Mouse (Mus musculus) intestine, embryonic 15.5 days (tissue): Measurements from ENCODE around the gene Mdh1b. TPM values are rescaled to one million over a fixed set of nuclear protein-coding genes. Genes with fewer than 3 reads are reported as not detected.

Experiments
- ATAC-seq: fragments of 200-750 bp; cut with Nextera tagmentation; 2 replicates; pipeline ENCODE4 v1.8.0; 2017; ENCODE audit warnings: moderate TSS enrichment, moderate library complexity
- H3K27ac ChIP-seq: fragments of 300-500 bp; sonication (generic); 2 replicates; pipeline ENCODE4 v1.5.1; 2015; ENCODE audit warnings: mild to moderate bottlenecking, inconsistent platforms
- H3K27me3 ChIP-seq: fragments of 300-500 bp; sonication (generic); replicated peaks from 2 replicates; pipeline ENCODE4 v1.6.1; 2015; ENCODE audit warnings: inconsistent platforms
- H3K36me3 ChIP-seq: fragments of 300-500 bp; sonication (generic); 2 replicates; pipeline ENCODE4 v1.6.1; 2015; ENCODE audit warnings: inconsistent platforms
- H3K4me1 ChIP-seq: fragments of 300-500 bp; sonication (generic); replicated peaks from 2 replicates; pipeline ENCODE4 v1.6.1; 2015; ENCODE audit warnings: inconsistent platforms
- H3K4me2 ChIP-seq: fragments of 300-500 bp; sonication (generic); replicated peaks from 2 replicates; pipeline ENCODE4 v1.6.1; 2015; ENCODE audit warnings: mild to moderate bottlenecking, inconsistent platforms
- H3K4me3 ChIP-seq: fragments of 300-500 bp; sonication (generic); replicated peaks from 2 replicates; pipeline ENCODE4 v1.5.1; 2015; ENCODE audit warnings: inconsistent platforms
- H3K9ac ChIP-seq: fragments of 300-500 bp; sonication (generic); 2 replicates; pipeline ENCODE4 v1.6.1; 2015; ENCODE audit warnings: inconsistent platforms
- H3K9me3 ChIP-seq: fragments of 300-500 bp; sonication (generic); 2 replicates; pipeline ENCODE4 v1.6.1; 2016; ENCODE audit warnings: inconsistent platforms
- WGBS: fragments of 180-500 bp; shearing (Covaris S2); methylation state at CpG from one replicate; pipeline ENCODE4 v1.1.7; 2015; 5-methylcytosine and 5-hydroxymethylcytosine counted together
- polyA plus RNA-seq: library from polyadenylated mRNA; unstranded; fragments of >200 nt; fragmentation: Nextera tagmentation; extraction: Ambion mirVana; gene quantifications from 2 replicates; pipeline ENCODE4 v1.2.1, GENCODE M21; 2015

The Mdh1b gene
- polyA plus RNA-seq, 1 experiment from 2014 or later: not detected

- H3K27me3 ChIP-seq: no peaks in the 10 kb centered on the region
- no peaks in the 10 kb centered on the region for H3K9me3 ChIP-seq
- H3K4me3 ChIP-seq: no peak overlapping the region
- WGBS: 69% methylated on average over 3 of the region's 3 CpGs
- H3K9ac ChIP-seq: no peak overlapping the region
- H3K4me1 ChIP-seq: no peaks in the 10 kb centered on the region
- H3K36me3 ChIP-seq: no peaks in the 10 kb centered on the region
- H3K4me2 ChIP-seq: no peak overlapping the region
- no peak for ATAC-seq
- no peak overlapping the region for H3K27ac ChIP-seq
These were observed 21.2 kb downstream of the Mdh1b start for GRCm38 (mm10) chr1:63708876-63709275.

- no peaks in the 10 kb centered on the region for H3K4me1 ChIP-seq
- no peak overlapping the region for H3K27ac ChIP-seq
- no peak overlapping the region for H3K4me2 ChIP-seq
- H3K36me3 ChIP-seq: no peaks in the 10 kb centered on the region
- no peaks in the 10 kb centered on the region for H3K9me3 ChIP-seq
- no peaks in the 10 kb centered on the region for H3K27me3 ChIP-seq
- H3K4me3 ChIP-seq: no peak overlapping the region
- H3K9ac ChIP-seq: no peak overlapping the region
- ATAC-seq: 0 out of 2 replicates have a peak, but pooled peaks have one; percentile 53
- WGBS: 54% methylated on average over 5 of the region's 5 CpGs
These were observed 24.4 kb downstream of the Mdh1b start for GRCm38 (mm10) chr1:63705733-63706132.

- H3K27me3 ChIP-seq: no peaks in the 10 kb centered on the region
- ATAC-seq: no peak
- no peak overlapping the region for H3K4me3 ChIP-seq
- no peaks in the 10 kb centered on the region for H3K9me3 ChIP-seq
- 77% methylated on average over 3 of the region's 3 CpGs for WGBS
- no peaks in the 10 kb centered on the region for H3K4me1 ChIP-seq
- H3K4me2 ChIP-seq: no peak overlapping the region
- H3K9ac ChIP-seq: no peak overlapping the region
- no peak overlapping the region for H3K27ac ChIP-seq
- H3K36me3 ChIP-seq: no peaks in the 10 kb centered on the region
These were observed 33.3 kb downstream of the Mdh1b start for GRCm38 (mm10) chr1:63696861-63697260.

DNA sequence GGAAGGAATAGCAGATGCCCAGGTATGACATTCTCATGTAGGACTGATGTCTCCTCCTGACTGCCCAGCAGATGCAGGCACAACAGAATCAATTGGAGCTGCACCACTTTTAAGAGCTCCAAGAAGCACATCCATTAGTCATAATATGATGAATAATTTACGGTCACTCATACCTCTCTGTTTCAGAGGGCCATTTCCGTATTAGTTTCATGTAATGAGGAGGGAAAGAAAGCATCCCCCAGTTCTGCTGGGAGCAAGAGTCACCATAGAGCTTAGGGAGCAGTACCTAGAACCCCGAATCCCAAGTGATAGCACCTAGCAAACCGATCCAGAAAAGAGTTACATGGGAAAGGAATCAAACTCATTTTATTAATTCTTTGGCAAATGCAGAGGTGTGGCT lies 43.3 kb downstream of the Mdh1b start, which contains the start of gene Dytn:
Gene Dytn (minus strand): TSS at position 101 of the 400 bp plus-strand sequence.
- H3K4me3 ChIP-seq: no peak within 1 kb of the TSS

DNA sequence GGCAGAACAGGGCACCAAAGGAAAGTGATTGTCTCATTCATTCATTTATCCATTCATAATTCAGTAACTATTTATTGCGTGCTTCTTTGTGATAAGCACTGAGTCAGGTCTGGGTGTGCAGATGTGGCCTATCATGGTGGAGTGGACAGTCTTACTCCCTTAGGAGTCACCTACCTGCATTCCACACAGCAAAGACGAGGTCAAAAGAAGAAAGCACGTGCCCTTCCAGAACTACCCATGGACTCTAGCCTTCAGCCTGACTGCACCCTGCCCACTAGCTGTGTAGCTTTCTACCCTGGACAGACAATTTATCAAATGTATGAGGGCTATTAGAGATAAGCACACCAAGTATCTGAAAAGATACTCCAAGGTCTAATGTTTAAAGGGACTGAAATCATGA lies 54.1 kb downstream of the Mdh1b start:
- no peak overlapping the region for H3K4me3 ChIP-seq
- no peaks in the 10 kb centered on the region for H3K27me3 ChIP-seq
- WGBS: 68% methylated on average over 3 of the region's 3 CpGs
- no peak overlapping the region for H3K9ac ChIP-seq
- no peaks in the 10 kb centered on the region for H3K4me1 ChIP-seq
- H3K27ac ChIP-seq: no peak overlapping the region
- ATAC-seq: peak; percentile 70
- H3K36me3 ChIP-seq: no peaks in the 10 kb centered on the region
- no peaks in the 10 kb centered on the region for H3K9me3 ChIP-seq
- no peak overlapping the region for H3K4me2 ChIP-seq

More for the DNA sequence above, 43.3 kb downstream of the Mdh1b start, which contains the start of gene Dytn:
- no peaks in the 10 kb centered on the region for H3K36me3 ChIP-seq
- no peak for ATAC-seq
- WGBS: 84% methylated on average over 4 of the region's 4 CpGs
- no peak within 1 kb of the TSS for H3K4me2 ChIP-seq
- no peaks in the 10 kb centered on the region for H3K27me3 ChIP-seq
- H3K27ac ChIP-seq: no peak within 1 kb of the TSS
- H3K4me1 ChIP-seq: no peaks in the 10 kb centered on the region
- no peak within 1 kb of the TSS for H3K9ac ChIP-seq
- no peaks in the 10 kb centered on the region for H3K9me3 ChIP-seq

- H3K27me3 ChIP-seq: no peaks in the 10 kb centered on the region
- H3K27ac ChIP-seq: no peak overlapping the region
- 4% methylated on average over 3 of the region's 3 CpGs for WGBS
- H3K4me2 ChIP-seq: 0 out of 2 replicates have a peak overlapping the region, but pooled peaks have one; percentile 17
- no peaks in the 10 kb centered on the region for H3K36me3 ChIP-seq
- no peak overlapping the region for H3K9ac ChIP-seq
- H3K4me3 ChIP-seq: no peak overlapping the region
- H3K4me1 ChIP-seq: no peaks in the 10 kb centered on the region
- no peak for ATAC-seq
- no peaks in the 10 kb centered on the region for H3K9me3 ChIP-seq
These were observed 61.3 kb downstream of the Mdh1b start for GRCm38 (mm10) chr1:63668852-63669160.

GRCm38 (mm10) chr1:63667949-63668851 lies 61.9 kb downstream of the Mdh1b start:
- H3K9me3 ChIP-seq: no peaks in the 10 kb centered on the region
- H3K36me3 ChIP-seq: no peaks in the 10 kb centered on the region
- H3K9ac ChIP-seq: no peak overlapping the region
- no peak overlapping the region for H3K4me3 ChIP-seq
- no peak overlapping the region for H3K27ac ChIP-seq
- H3K4me2 ChIP-seq: 0 out of 2 replicates have a peak overlapping the region, but pooled peaks have one; percentile 17
- no peaks in the 10 kb centered on the region for H3K4me1 ChIP-seq
- WGBS: 31% methylated on average over 13 of the region's 13 CpGs
- ATAC-seq: no peak
- H3K27me3 ChIP-seq: no peaks in the 10 kb centered on the region

GRCm38 (mm10) chr1:63667201-63667948 lies 62.7 kb downstream of the Mdh1b start:
- no peaks in the 10 kb centered on the region for H3K27me3 ChIP-seq
- no peak for ATAC-seq
- H3K4me2 ChIP-seq: no peak overlapping the region
- H3K4me3 ChIP-seq: no peak overlapping the region
- H3K36me3 ChIP-seq: no peaks in the 10 kb centered on the region
- no peak overlapping the region for H3K9ac ChIP-seq
- 53% methylated on average over 9 of the region's 9 CpGs for WGBS
- H3K27ac ChIP-seq: no peak overlapping the region
- no peaks in the 10 kb centered on the region for H3K4me1 ChIP-seq
- H3K9me3 ChIP-seq: no peaks in the 10 kb centered on the region

- no peak overlapping the region for H3K4me2 ChIP-seq
- H3K9ac ChIP-seq: no peak overlapping the region
- no peaks in the 10 kb centered on the region for H3K4me1 ChIP-seq
- H3K27ac ChIP-seq: no peak overlapping the region
- no peaks in the 10 kb centered on the region for H3K9me3 ChIP-seq
- H3K27me3 ChIP-seq: no peaks in the 10 kb centered on the region
- H3K36me3 ChIP-seq: no peaks in the 10 kb centered on the region
- peak; percentile 61 for ATAC-seq
- no peak overlapping the region for H3K4me3 ChIP-seq
- WGBS: 63% methylated on average over 2 of the region's 2 CpGs
These were observed 64.0 kb downstream of the Mdh1b start for GRCm38 (mm10) chr1:63666089-63666488.

GRCm38 (mm10) chr1:63659591-63659990 lies 70.5 kb downstream of the Mdh1b start:
- no peak overlapping the region for H3K4me3 ChIP-seq
- H3K27me3 ChIP-seq: no peaks in the 10 kb centered on the region
- H3K36me3 ChIP-seq: no peaks in the 10 kb centered on the region
- no peak overlapping the region for H3K4me2 ChIP-seq
- H3K27ac ChIP-seq: no peak overlapping the region
- no peaks in the 10 kb centered on the region for H3K9me3 ChIP-seq
- ATAC-seq: peak; percentile 69
- 2% methylated on average over 7 of the region's 7 CpGs for WGBS
- H3K4me1 ChIP-seq: no peaks in the 10 kb centered on the region
- H3K9ac ChIP-seq: no peak overlapping the region

- H3K4me1 ChIP-seq: no peaks in the 10 kb centered on the region
- no peaks in the 10 kb centered on the region for H3K9me3 ChIP-seq
- no peak for ATAC-seq
- no peaks in the 10 kb centered on the region for H3K36me3 ChIP-seq
- 8% methylated on average over 6 of the region's 6 CpGs for WGBS
- no peak overlapping the region for H3K27ac ChIP-seq
- H3K4me2 ChIP-seq: no peak overlapping the region
- H3K27me3 ChIP-seq: no peaks in the 10 kb centered on the region
- no peak overlapping the region for H3K9ac ChIP-seq
- H3K4me3 ChIP-seq: no peak overlapping the region
These were observed 72.1 kb downstream of the Mdh1b start for GRCm38 (mm10) chr1:63658016-63658415.
